Mouse (Mus musculus) heart, adult 2 months (tissue): ENCODE measurements around the gene Rfx2. TPM values are rescaled to one million over a fixed set of nuclear protein-coding genes. Genes with fewer than 3 reads are reported as not detected.
A peak's percentile ranks its signal among the peaks of the same experiment; 100 is the strongest.

ENCODE experiments used
- DNase-seq, 2 experiments: peaks; one replicate each; pipeline ENCODE4 v3.0.0; 2021
- H3K27ac ChIP-seq: fragments of 200-600 bp; 2 replicates; pipeline ENCODE4 v1.8.1; 2022
- H3K27me3 ChIP-seq: fragments of 200-500 bp; 2 replicates; pipeline ENCODE4 v1.6.1; 2012; ENCODE audit warnings: mild to moderate bottlenecking, low read length, inconsistent platforms, mixed read lengths; ENCODE audit not compliant: control insufficient read depth, insufficient read depth
- H3K36me3 ChIP-seq: fragments of 200-500 bp; 2 replicates; pipeline ENCODE4 v1.6.1; 2012; ENCODE audit warnings: low read length, inconsistent platforms; ENCODE audit not compliant: control insufficient read depth, insufficient read depth
- H3K4me1 ChIP-seq: fragments of 200-500 bp; 2 replicates; pipeline ENCODE4 v1.6.1; 2011; ENCODE audit warnings: low read length; ENCODE audit not compliant: control insufficient read depth, insufficient read depth
- H3K4me3 ChIP-seq: fragments of 200-600 bp; 2 replicates; pipeline ENCODE4 v1.8.1; 2022
- H3K79me2 ChIP-seq: fragments of 200-500 bp; replicated peaks from 2 replicates; pipeline ENCODE4 v1.6.1; 2012; ENCODE audit warnings: mild to moderate bottlenecking, inconsistent platforms, low read length, moderate library complexity, mixed read lengths; ENCODE audit not compliant: control insufficient read depth, insufficient read depth
- H3K9ac ChIP-seq: fragments of 200-500 bp; 2 replicates; pipeline ENCODE4 v1.6.1; 2012; ENCODE audit warnings: low read depth, mild to moderate bottlenecking, control low read depth, inconsistent platforms, low read length, mixed read lengths
- CTCF ChIP-seq: fragments of 200-600 bp; IDR thresholded peaks from 2 replicates; pipeline ENCODE4 v1.8.1; 2022; ENCODE audit warnings: antibody characterized with exemption, mild to moderate bottlenecking, moderate library complexity
- EP300 ChIP-seq: fragments of 200-500 bp; IDR thresholded peaks from 2 replicates; pipeline ENCODE4 v1.6.1; 2011; ENCODE audit warnings: low read depth, low read length, control low read depth; ENCODE audit not compliant: insufficient read depth
- POLR2A ChIP-seq: fragments of 200-500 bp; IDR thresholded peaks from 2 replicates; pipeline ENCODE4 v1.6.1; 2011; ENCODE audit warnings: mild to moderate bottlenecking, low read depth, low read length, control low read depth; ENCODE audit not compliant: insufficient read depth
- WGBS: fragments of 180-500 bp; shearing (Covaris S2); methylation state at CpG from one replicate; pipeline ENCODE4 v1.1.7; 2018; 5-methylcytosine and 5-hydroxymethylcytosine counted together
- intact Hi-C: fragments of 180-260 bp; cut with DNase I; formaldehyde crosslinking; loops from one replicate; pipeline ENCODE4 v1.15.1; 2025
- polyA plus RNA-seq: library from polyadenylated mRNA; depleted of rRNA; stranded (reverse); fragments of >200 nt; gene quantifications from 2 replicates; pipeline ENCODE4 v1.2.3, GENCODE M21; 2012; rRNA removed
- total RNA-seq, 2 experiments: library from RNA; stranded (reverse); gene quantifications; 2 replicates each; pipeline ENCODE4 v1.2.3; 2021

Gene Rfx2
- total and polyA plus RNA-seq, 3 experiments = 2.8 to 6.0 (median 3.0) TPM

DNA sequence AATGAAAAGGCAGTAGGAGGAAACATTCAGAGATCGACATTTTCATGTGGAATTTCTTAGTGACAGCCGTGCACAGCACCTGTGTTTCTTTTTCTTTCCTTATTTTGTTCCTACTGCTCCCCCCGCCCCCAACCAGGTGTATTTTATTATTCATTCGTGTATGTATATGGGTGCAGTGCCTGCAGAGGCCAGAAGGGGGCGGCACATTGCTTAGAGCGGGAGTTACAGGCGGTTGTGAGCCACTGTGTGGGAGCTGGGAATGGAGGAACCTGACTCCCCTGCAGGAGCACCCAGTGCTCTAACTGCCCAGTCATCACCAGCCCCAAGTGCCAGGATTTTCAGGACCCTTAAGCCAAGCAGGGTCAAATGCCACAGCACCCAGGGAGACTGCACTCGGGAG, 94.3 kb downstream of the Rfx2 start:
- intact Hi-C loops = no loop called here
- Histone ChIP-seq H3K27me3 (no peaks in the 10 kb centered on the region), H3K4me1 (peaks cover 3% of the 10 kb centered on the region; the same call in 1 of the 2 replicates), H3K4me3 (no peak overlapping the region), H3K36me3 (no peaks in the 10 kb centered on the region), H3K27ac (no peak overlapping the region), H3K9ac (no peak overlapping the region), H3K79me2 (no peaks in the 10 kb centered on the region)
- no peak for DNase-seq
- 45% methylated on average over 8 of the region's 8 CpGs for WGBS
- TF ChIP-seq EP300 (no peak), CTCF (peak; percentile 47)

DNA sequence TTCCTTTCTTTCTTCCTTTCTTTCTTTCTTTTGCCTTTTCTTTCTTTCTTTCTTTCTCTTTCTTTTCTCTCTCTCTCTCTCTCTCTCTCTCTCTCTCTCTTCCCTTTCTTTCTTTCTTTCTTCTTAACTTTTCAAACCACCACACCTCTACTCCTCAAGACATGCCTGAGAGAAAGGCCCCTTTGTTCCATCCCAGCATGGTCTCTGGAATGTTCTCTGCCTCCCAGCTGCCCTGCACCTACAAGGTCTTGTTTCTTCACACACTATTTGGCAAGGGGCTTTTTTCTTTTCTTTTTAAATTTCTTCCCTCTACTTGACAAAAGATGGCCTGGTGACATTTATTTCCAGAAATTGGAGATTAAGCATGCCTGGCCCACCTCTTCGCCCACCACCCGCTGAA, 101.2 kb downstream of the Rfx2 start:
- WGBS = 73% methylated on average over 2 of the region's 2 CpGs
- no peaks in the 10 kb centered on the region for H3K36me3 ChIP-seq
- no peaks in the 10 kb centered on the region for H3K79me2 ChIP-seq
- H3K27me3 ChIP-seq = no peaks in the 10 kb centered on the region
- TF ChIP-seq POLR2A = no peak
- TF ChIP-seq EP300 = no peak
- no peak for TF ChIP-seq CTCF
- intact Hi-C loops = no loop called here
- no peak for DNase-seq
- H3K9ac ChIP-seq = no peak overlapping the region
- H3K4me3 ChIP-seq = no peak overlapping the region
- peaks cover 2% of the 10 kb centered on the region for H3K4me1 ChIP-seq
- no peak overlapping the region for H3K27ac ChIP-seq

DNA sequence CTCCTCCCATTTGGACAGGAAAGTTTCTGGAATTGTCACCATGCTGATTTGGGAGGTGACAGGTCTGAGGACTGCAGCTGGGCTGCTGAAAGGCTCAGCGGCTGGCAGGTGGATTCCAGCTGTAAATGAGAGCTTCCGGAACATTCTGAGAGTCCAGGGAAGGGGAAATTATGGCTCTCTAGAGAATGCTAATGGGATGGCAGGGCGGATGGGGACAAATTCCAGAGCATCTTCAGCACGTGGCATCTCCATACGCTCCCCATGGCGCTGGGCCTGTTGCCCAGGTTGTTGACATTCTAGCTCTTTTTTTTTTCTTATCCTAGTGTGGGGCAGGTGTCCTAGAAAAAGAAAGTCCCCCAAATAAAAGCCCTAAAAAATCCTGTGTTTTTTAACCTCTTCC, 101.7 kb downstream of the Rfx2 start:
- intact Hi-C loops = no loop called here
- WGBS = 24% methylated on average over 6 of the region's 6 CpGs

DNA sequence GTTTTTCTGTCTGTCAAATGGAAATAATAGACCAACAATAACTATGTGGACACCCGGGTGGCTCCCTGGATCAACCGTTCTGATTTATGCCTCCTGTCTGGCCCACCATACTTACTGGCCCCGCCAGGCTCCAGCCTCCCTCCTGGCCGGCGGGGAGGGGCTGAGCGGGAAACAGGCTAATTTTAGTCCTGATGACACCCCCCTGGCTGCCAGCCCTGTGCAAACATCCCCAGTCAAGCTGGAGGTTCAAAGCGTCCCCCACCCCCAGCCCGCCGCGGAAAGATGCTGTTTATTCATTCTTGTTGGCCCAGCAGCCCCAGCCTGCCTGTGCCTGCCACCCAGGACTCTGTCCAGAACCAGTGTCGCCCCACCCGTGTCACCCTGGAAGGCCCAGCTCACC, 102.7 kb downstream of the Rfx2 start:
- Histone ChIP-seq H3K4me3 (no peak overlapping the region), H3K27me3 (no peaks in the 10 kb centered on the region), H3K27ac (no peak overlapping the region), H3K9ac (no peak overlapping the region), H3K4me1 (peaks cover 2% of the 10 kb centered on the region), H3K79me2 (no peaks in the 10 kb centered on the region), H3K36me3 (no peaks in the 10 kb centered on the region)
- intact Hi-C loops = no loop called here
- TF ChIP-seq CTCF (no peak), POLR2A (no peak), EP300 (no peak)
- 4% methylated on average over 12 of the region's 12 CpGs for WGBS
- DNase-seq = no peak

More for the DNA sequence above, 101.7 kb downstream of the Rfx2 start:
- H3K36me3 ChIP-seq = no peaks in the 10 kb centered on the region
- no peak overlapping the region for H3K27ac ChIP-seq
- no peak overlapping the region for H3K9ac ChIP-seq
- H3K27me3 ChIP-seq = no peaks in the 10 kb centered on the region
- H3K4me1 ChIP-seq = peaks cover 2% of the 10 kb centered on the region
- H3K79me2 ChIP-seq = no peaks in the 10 kb centered on the region
- H3K4me3 ChIP-seq = no peak overlapping the region
- TF ChIP-seq POLR2A (no peak), CTCF (no peak), EP300 (no peak)
- no peak for DNase-seq

DNA sequence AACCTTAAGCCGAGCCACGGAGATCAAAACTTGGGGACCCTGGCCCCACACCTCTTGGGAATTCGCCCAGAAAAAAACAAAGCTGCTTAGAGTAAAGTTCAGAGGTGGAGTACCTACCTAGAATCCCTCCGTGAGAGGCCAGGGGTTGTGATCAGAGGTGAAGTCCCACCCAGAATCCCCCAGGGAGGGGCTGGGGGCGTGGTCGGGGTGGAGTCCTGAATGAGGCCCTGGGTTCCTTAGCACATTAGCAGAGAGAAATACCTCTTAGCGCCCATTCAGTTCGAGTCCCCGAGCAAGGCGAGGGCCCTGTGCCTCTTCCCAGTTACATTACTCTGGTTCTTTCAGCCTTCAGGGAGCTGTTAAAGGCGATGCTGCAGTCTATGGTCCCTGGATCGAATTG, 103.2 kb downstream of the Rfx2 start:
- Histone ChIP-seq H3K79me2 (no peaks in the 10 kb centered on the region), H3K27me3 (no peaks in the 10 kb centered on the region), H3K9ac (no peak overlapping the region), H3K27ac (no peak overlapping the region), H3K4me3 (no peak overlapping the region), H3K36me3 (no peaks in the 10 kb centered on the region), H3K4me1 (peaks cover 2% of the 10 kb centered on the region)
- 20% methylated on average over 12 of the region's 12 CpGs for WGBS
- TF ChIP-seq CTCF = no peak
- TF ChIP-seq EP300 = no peak
- no peak for TF ChIP-seq POLR2A
- intact Hi-C loops = no loop called here
- DNase-seq = peak in 1 of 2 experiments; percentile 17

DNA sequence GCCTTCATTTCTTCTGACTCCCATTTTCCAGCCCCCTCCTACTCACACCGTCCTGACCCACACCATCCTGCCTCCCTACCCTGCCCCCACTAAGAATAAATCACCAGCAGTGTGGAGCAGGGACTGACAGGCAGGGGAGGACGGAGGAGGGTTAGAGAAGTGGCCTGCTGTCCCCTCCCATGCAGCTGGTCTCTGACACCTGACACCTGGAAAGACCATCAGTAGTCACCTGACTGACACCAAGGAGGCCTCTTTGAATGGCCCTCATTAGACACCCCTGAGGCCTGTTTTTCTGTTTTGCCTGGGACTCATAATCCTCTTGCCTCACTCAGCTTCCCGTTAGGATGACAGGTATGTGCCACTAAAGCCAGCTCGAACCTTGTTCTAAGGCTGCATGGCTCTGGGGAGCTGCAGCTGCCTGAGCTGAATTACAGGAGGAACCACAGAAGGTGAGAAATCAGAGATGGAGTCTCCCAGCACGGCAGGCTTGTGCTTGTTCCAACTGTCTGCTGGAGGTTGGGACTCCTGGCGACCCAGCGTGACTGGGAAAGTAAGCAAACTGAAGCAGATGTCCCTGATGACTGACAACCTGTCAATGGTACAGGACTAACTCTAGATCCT, 103.7 kb downstream of the Rfx2 start:
- no peak overlapping the region for H3K4me3 ChIP-seq
- no peak overlapping the region for H3K9ac ChIP-seq
- TF ChIP-seq EP300 = no peak
- TF ChIP-seq POLR2A = no peak
- no peak for TF ChIP-seq CTCF
- DNase-seq = no peak
- no peaks in the 10 kb centered on the region for H3K27me3 ChIP-seq
- no peaks in the 10 kb centered on the region for H3K36me3 ChIP-seq
- H3K79me2 ChIP-seq = no peaks in the 10 kb centered on the region
- H3K4me1 ChIP-seq = peaks cover 2% of the 10 kb centered on the region
- intact Hi-C loops = no loop called here
- 26% methylated on average over 7 of the region's 7 CpGs for WGBS
- no peak overlapping the region for H3K27ac ChIP-seq

Other genes with a start within 250 kb of the Rfx2 start
- 10 to 100 TPM; 36.8 to 43.1 TPM for gene Safb2, start 246.4 kb downstream of the Rfx2 start, total RNA-seq
- 42.5 and 47.5 TPM in 2 replicates for gene Safb2, start 246.4 kb downstream of the Rfx2 start, polyA plus RNA-seq
- 10 to 100 TPM; 61.3 to 69.1 TPM for gene Safb, start 246.2 kb downstream of the Rfx2 start, total RNA-seq
- gene Safb, start 246.2 kb downstream of the Rfx2 start, polyA plus RNA-seq = 51.0 and 57.5 TPM in 2 replicates
- gene 2410015M20Rik, start 221.2 kb downstream of the Rfx2 start, total RNA-seq = 100 to 1,000 TPM; 291 to 329 TPM
- 320 and 381 TPM in 2 replicates for gene 2410015M20Rik, start 221.2 kb downstream of the Rfx2 start, polyA plus RNA-seq
- 100 to 1,000 TPM; 671 to 795 TPM for gene Rpl36, start 217.6 kb downstream of the Rfx2 start, total RNA-seq
- 801 and 1,357 TPM in 2 replicates for gene Rpl36, start 217.6 kb downstream of the Rfx2 start, polyA plus RNA-seq
- 100 to 1,000 TPM; 113 to 131 TPM for gene Lonp1, start 204.1 kb downstream of the Rfx2 start, total RNA-seq
- 95.9 and 116 TPM in 2 replicates for gene Lonp1, start 204.1 kb downstream of the Rfx2 start, polyA plus RNA-seq
- gene Catsperd, start 202.9 kb downstream of the Rfx2 start, total RNA-seq = not detected
- gene Catsperd, start 202.9 kb downstream of the Rfx2 start, polyA plus RNA-seq = 0.23 and 0.44 TPM in 2 replicates
- 10 to 100 TPM; 37.6 to 37.7 TPM for gene Ranbp3, start 157.7 kb downstream of the Rfx2 start, total RNA-seq
- 40.6 and 44.5 TPM in 2 replicates for gene Ranbp3, start 157.7 kb downstream of the Rfx2 start, polyA plus RNA-seq
- gene Ndufa11, start 113.2 kb downstream of the Rfx2 start, total RNA-seq = 100 to 1,000 TPM; 748 to 906 TPM
- 1,680 and 1,786 TPM in 2 replicates for gene Ndufa11, start 113.2 kb downstream of the Rfx2 start, polyA plus RNA-seq
- gene Vmac, start 113.0 kb downstream of the Rfx2 start, total RNA-seq = 1 to 10 TPM; 3.0 to 4.7 TPM
- gene Vmac, start 113.0 kb downstream of the Rfx2 start, polyA plus RNA-seq = 8.3 and 9.9 TPM in 2 replicates
- 10 to 100 TPM; 24.4 to 26.8 TPM for gene Nrtn, start 73.5 kb downstream of the Rfx2 start, total RNA-seq
- 26.2 and 49.3 TPM in 2 replicates for gene Nrtn, start 73.5 kb downstream of the Rfx2 start, polyA plus RNA-seq
- 10 to 100 TPM; 17.7 to 19.4 TPM for gene Dus3l, start 66.3 kb downstream of the Rfx2 start, total RNA-seq
- gene Dus3l, start 66.3 kb downstream of the Rfx2 start, polyA plus RNA-seq = 36.2 and 38.7 TPM in 2 replicates
- gene Prr22, start 60.8 kb downstream of the Rfx2 start, total RNA-seq = under 1 TPM; 0.11 to 0.29 TPM
- gene Prr22, start 60.8 kb downstream of the Rfx2 start, polyA plus RNA-seq = 1.2 and 2.0 TPM in 2 replicates
- gene Acsbg2, start 43.4 kb upstream of the Rfx2 start, total RNA-seq = not detected
- gene Acsbg2, start 43.4 kb upstream of the Rfx2 start, polyA plus RNA-seq = 0.04 and 0.09 TPM in 2 replicates
- not detected for gene 1700061G19Rik, start 44.5 kb upstream of the Rfx2 start, total RNA-seq
- 0.04 TPM in 1 of 2 replicates, not detected in the other for gene 1700061G19Rik, start 44.5 kb upstream of the Rfx2 start, polyA plus RNA-seq
- gene Mllt1, start 104.4 kb upstream of the Rfx2 start, total RNA-seq = 10 to 100 TPM; 25.3 to 27.2 TPM
- 27.2 and 31.4 TPM in 2 replicates for gene Mllt1, start 104.4 kb upstream of the Rfx2 start, polyA plus RNA-seq
- not detected for gene Acer1, start 151.1 kb upstream of the Rfx2 start, total RNA-seq
- gene Acer1, start 151.1 kb upstream of the Rfx2 start, polyA plus RNA-seq = not detected in 2 replicates
- gene Clpp, start 159.3 kb upstream of the Rfx2 start, total RNA-seq = 10 to 100 TPM; 72.1 to 84.9 TPM
- 150 and 155 TPM in 2 replicates for gene Clpp, start 159.3 kb upstream of the Rfx2 start, polyA plus RNA-seq
- gene Alkbh7, start 166.3 kb upstream of the Rfx2 start, total RNA-seq = 10 to 100 TPM; 65.3 to 72.8 TPM
- 74.5 and 90.8 TPM in 2 replicates for gene Alkbh7, start 166.3 kb upstream of the Rfx2 start, polyA plus RNA-seq
- not detected for gene Pspn, start 169.0 kb upstream of the Rfx2 start, total RNA-seq
- not detected in 2 replicates for gene Pspn, start 169.0 kb upstream of the Rfx2 start, polyA plus RNA-seq
- gene Gtf2f1, start 180.3 kb upstream of the Rfx2 start, total RNA-seq = 10 to 100 TPM; 20.7 TPM
- gene Gtf2f1, start 180.3 kb upstream of the Rfx2 start, polyA plus RNA-seq = 12.3 and 14.3 TPM in 2 replicates
- gene Gm17949, start 180.5 kb upstream of the Rfx2 start, total RNA-seq = under 1 TPM in 1 of 2 experiments, not detected in 1; 0.18 TPM
- not detected in 2 replicates for gene Gm17949, start 180.5 kb upstream of the Rfx2 start, polyA plus RNA-seq
- 10 to 100 TPM; 42.6 to 44.5 TPM for gene Khsrp, start 200.5 kb upstream of the Rfx2 start, total RNA-seq
- gene Khsrp, start 200.5 kb upstream of the Rfx2 start, polyA plus RNA-seq = 35.7 and 36.5 TPM in 2 replicates
- not detected for gene Slc25a41, start 210.6 kb upstream of the Rfx2 start, total RNA-seq
- gene Slc25a41, start 210.6 kb upstream of the Rfx2 start, polyA plus RNA-seq = 0.18 TPM in 1 of 2 replicates, not detected in the other
- gene Crb3, start 228.1 kb upstream of the Rfx2 start, total RNA-seq = not detected
- gene Crb3, start 228.1 kb upstream of the Rfx2 start, polyA plus RNA-seq = 0.26 and 1.2 TPM in 2 replicates
- gene Slc25a23, start 228.8 kb upstream of the Rfx2 start, total RNA-seq = 10 to 100 TPM; 63.5 to 70.9 TPM
- 67.5 and 72.4 TPM in 2 replicates for gene Slc25a23, start 228.8 kb upstream of the Rfx2 start, polyA plus RNA-seq
- 1 to 10 TPM; 1.1 to 2.0 TPM for gene Dennd1c, start 247.5 kb upstream of the Rfx2 start, total RNA-seq
- 5.1 and 6.0 TPM in 2 replicates for gene Dennd1c, start 247.5 kb upstream of the Rfx2 start, polyA plus RNA-seq